In genomic region chr12:85434526-85434925, GRCm38 (mm10) we compare ENCODE assay signal across 14 mouse cellular contexts.
"Had no signal": no experiment of that assay in that cellular context is flagged by ENCODE, and none has a peak within 500 bp of the region (broad histone marks: within the 10 kb centered on the region; RNA-seq: fewer than 3 reads in every experiment).

No protein-coding gene starts in this region.

- H3K4me1 ChIP-seq: liver, embryonic 12.5 days had no signal

- DNase-seq: kidney, postnatal 36 days; layer of hippocampus, adult 9-11 months; layer of hippocampus, postnatal 36 days; lung, embryonic 14.5 days; lung, postnatal 10 days; lung, postnatal 4 days; midbrain, embryonic 14.5 days; thymus, adult 2 months; thymus, postnatal 25 days had no signal

- H3K27ac ChIP-seq: limb, embryonic 15.5 days; liver, embryonic 12.5 days; neural tube, embryonic 15.5 days had no signal

- ATAC-seq: liver, embryonic 12.5 days had no signal

- H3K4me3 ChIP-seq: limb, embryonic 15.5 days; liver, embryonic 12.5 days; midbrain, embryonic 10.5 days; myocyte; neural tube, embryonic 15.5 days had no signal

- H3K9me3 ChIP-seq: limb, embryonic 15.5 days; liver, embryonic 12.5 days; midbrain, embryonic 10.5 days; neural tube, embryonic 15.5 days had no signal

- H3K4me2 ChIP-seq: limb, embryonic 15.5 days; liver, embryonic 12.5 days; lung, embryonic 14.5 days; neural tube, embryonic 15.5 days had no signal

- H3K27me3 ChIP-seq: limb, embryonic 15.5 days; neural tube, embryonic 15.5 days had no signal

- H3K36me3 ChIP-seq: limb, embryonic 15.5 days; liver, embryonic 12.5 days; midbrain, embryonic 10.5 days; neural tube, embryonic 15.5 days had no signal

- H3K9ac ChIP-seq: limb, embryonic 15.5 days; liver, embryonic 12.5 days; lung, embryonic 14.5 days; neural tube, embryonic 15.5 days had no signal
